Mouse (Mus musculus) forebrain, embryonic 10.5 days (tissue): Measurements from ENCODE around the gene Taco1. TPM values are rescaled to one million over a fixed set of nuclear protein-coding genes. Genes with fewer than 3 reads are reported as not detected.

Experiments used
- DNase-seq: peaks from one replicate; pipeline ENCODE4 v3.0.0-alpha.2; 2017; ENCODE audit warnings: low spot score; ENCODE audit errors: extremely low spot score
- H3K27ac ChIP-seq: fragments of 300-500 bp; sonication (generic); 2 replicates; pipeline ENCODE4 v1.5.1; 2016; ENCODE audit warnings: mild to moderate bottlenecking
- H3K27me3 ChIP-seq: fragments of 300-500 bp; sonication (generic); 2 replicates; pipeline ENCODE4 v1.6.1; 2016; ENCODE audit warnings: mild to moderate bottlenecking; ENCODE audit not compliant: poor library complexity, severe bottlenecking
- H3K36me3 ChIP-seq: fragments of 300-500 bp; sonication (generic); replicated peaks from 2 replicates; pipeline ENCODE4 v1.6.1; 2016; ENCODE audit warnings: mild to moderate bottlenecking, moderate library complexity
- H3K4me1 ChIP-seq: fragments of 300-500 bp; sonication (generic); 2 replicates; pipeline ENCODE4 v1.6.1; 2016
- H3K4me3 ChIP-seq: fragments of 300-500 bp; sonication (generic); 2 replicates; pipeline ENCODE4 v1.5.1; 2016; ENCODE audit warnings: mild to moderate bottlenecking, moderate library complexity
- H3K9me3 ChIP-seq: fragments of 300-500 bp; sonication (generic); 2 replicates; pipeline ENCODE4 v1.6.1; 2016; ENCODE audit warnings: mild to moderate bottlenecking, moderate library complexity
- WGBS: fragments of 180-500 bp; shearing (Covaris S2); methylation state at CpG from one replicate; pipeline ENCODE4 v1.1.7; 2016; 5-methylcytosine and 5-hydroxymethylcytosine counted together
- polyA plus RNA-seq: library from polyadenylated mRNA; unstranded; fragments of >200 nt; fragmentation: Nextera tagmentation; extraction: Ambion mirVana; gene quantifications from 2 replicates; pipeline ENCODE4 v1.2.1, GENCODE M21; 2016

The Taco1 gene
- polyA plus RNA-seq, 1 experiment from 2014 or later, result 15.4 TPM

- Histone ChIP-seq H3K36me3 (peaks cover 42% of the 10 kb centered on the region), H3K9me3 (no peaks in the 10 kb centered on the region), H3K4me3 (no peak overlapping the region), H3K27ac (no peak overlapping the region), H3K4me1 (no peaks in the 10 kb centered on the region), H3K27me3 (no peaks in the 10 kb centered on the region)
- DNase-seq, result no peak
- 89% methylated on average over 3 of the region's 3 CpGs for WGBS
These were observed 7.9 kb downstream of the Taco1 start for GRCm38 (mm10) chr11:106073774-106074173.

- DNase-seq, result peak; percentile 75
- no peaks in the 10 kb centered on the region for H3K4me1 ChIP-seq
- H3K4me3 ChIP-seq, result no peak overlapping the region
- no peaks in the 10 kb centered on the region for H3K27me3 ChIP-seq
- H3K9me3 ChIP-seq, result no peaks in the 10 kb centered on the region
- H3K36me3 ChIP-seq, result peaks cover 27% of the 10 kb centered on the region
- 9% methylated on average over 4 of the region's 4 CpGs for WGBS
- H3K27ac ChIP-seq, result no peak overlapping the region
These were observed 10.5 kb downstream of the Taco1 start for GRCm38 (mm10) chr11:106076321-106076720.

DNA sequence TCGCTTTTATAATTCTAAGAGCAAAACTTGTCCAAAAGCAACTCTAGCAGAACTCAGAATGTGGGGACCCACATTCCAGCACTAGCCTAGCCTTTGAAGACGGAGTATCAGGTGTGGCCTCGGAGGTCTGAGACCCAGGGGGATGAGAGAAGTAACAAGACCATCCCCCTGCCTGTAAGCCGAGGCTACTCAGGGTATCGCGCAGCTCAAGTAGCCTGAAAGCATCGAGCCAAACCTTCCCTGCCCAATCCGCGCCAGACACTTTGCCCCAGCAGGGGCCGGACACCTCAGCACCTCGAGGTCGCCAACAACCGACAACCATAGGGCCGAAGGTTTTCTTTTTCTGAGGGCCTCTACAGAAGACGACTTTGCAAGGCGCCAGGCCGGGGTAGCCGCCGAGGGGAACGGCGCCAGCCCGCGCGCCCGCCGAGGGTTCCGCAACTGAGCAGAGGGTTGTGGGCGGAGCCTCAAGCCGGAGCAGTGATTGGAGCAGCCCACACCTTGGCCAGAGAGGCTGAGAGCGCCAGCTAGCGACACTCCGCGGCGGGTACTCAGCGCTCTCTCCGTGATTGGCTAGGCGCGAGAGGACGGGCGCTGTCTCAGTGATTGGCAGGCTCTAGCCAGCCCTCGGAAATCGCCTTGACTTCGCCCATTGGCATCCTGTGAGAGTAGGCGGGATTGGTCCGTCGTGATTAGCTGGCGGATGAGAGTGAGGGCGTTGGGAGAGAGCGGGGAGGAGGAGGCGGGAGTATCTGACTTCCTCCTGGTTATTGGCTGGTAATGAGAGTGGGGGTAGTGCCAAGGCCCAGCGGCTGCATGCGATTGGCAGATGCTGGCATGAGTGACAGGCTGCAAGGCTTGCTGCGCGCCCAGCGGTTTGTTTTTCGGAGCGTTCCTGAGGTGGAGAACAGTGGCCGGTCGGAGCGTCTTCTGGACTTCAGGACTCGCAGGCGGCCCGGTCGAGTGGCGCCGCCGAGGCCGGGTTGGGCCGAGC is 18.1 kb downstream of the Taco1 start, which contains the start of gene Map3k3:
Map3k3 (plus strand) TSS at position 906 of the 994 bp plus-strand sequence.
- under 1% methylated on average over 69 of the region's 69 CpGs for WGBS
- DNase-seq, result peak; percentile 99

DNA sequence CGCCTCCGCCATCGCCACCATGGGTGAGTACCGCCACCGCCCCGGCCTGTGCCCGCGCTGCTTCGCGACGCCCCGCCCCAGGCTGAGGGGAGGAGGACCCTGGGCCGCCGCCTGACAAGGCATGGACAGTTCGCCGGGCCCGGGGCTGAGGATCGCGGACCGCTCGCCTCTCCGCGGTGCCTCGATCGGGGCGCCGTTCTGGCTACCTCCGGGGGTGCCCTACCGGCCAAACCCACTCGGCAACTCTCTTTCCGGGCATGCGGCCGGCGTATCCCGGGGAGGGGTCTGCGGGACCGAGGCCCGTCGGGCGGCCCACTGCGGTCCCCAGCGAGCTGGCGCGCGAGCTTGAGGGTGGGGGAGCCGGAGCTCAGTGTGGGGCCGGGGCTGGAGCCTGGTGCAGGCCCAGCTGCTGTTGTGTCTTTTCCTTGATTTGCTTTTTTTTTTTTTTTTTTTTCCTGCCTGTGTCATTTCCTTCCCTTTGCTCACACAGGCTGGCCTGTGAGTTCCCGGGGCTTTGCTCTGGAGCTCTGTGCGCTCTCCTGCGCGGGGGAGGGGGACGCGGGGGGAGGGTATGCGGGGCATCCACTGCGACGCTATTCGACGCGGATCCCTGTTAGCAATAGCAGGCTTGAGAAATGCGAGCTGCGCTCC is 19.2 kb downstream of the Taco1 start:
- Histone ChIP-seq H3K4me1 (peaks cover 24% of the 10 kb centered on the region), H3K9me3 (no peaks in the 10 kb centered on the region), H3K4me3 (peak overlapping the region; percentile 98), H3K27ac (peak overlapping the region; percentile 96), H3K27me3 (no peaks in the 10 kb centered on the region), H3K36me3 (no peaks in the 10 kb centered on the region)
- under 1% methylated on average over 61 of the region's 61 CpGs for WGBS
- DNase-seq, result peak; percentile 79

More for the DNA sequence above, 18.1 kb downstream of the Taco1 start, which contains the start of gene Map3k3:
- Histone ChIP-seq H3K36me3 (no peaks in the 10 kb centered on the region), H3K27me3 (no peaks in the 10 kb centered on the region), H3K9me3 (no peaks in the 10 kb centered on the region), H3K27ac (peak within 1 kb of the TSS; percentile 96), H3K4me3 (peak within 1 kb of the TSS; percentile 98), H3K4me1 (peaks cover 24% of the 10 kb centered on the region)

DNA sequence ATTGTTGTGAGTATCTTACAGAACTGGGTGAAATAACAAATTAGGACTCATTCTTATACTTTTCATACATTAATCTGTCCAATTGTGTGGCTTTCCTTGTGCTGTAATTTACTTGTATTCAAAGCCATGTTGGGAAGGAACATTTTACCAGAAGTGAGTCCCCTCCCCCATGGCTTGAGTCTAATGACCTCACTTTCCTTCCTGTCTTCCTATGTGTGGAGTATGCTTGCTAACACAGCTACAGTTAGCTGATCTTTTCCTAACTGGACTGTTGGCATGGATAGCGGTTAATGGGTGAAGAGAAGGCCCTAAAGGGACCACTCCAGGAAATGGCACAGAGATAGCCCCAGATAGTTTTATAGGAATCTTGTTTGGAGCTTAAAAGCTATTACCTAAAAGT is 32.4 kb downstream of the Taco1 start:
- H3K27ac ChIP-seq, result no peak overlapping the region
- no peaks in the 10 kb centered on the region for H3K4me1 ChIP-seq
- WGBS, result 92% methylated on average over 1 of the region's 1 CpGs
- no peak for DNase-seq
- H3K36me3 ChIP-seq, result peaks cover 32% of the 10 kb centered on the region
- H3K9me3 ChIP-seq, result no peaks in the 10 kb centered on the region
- H3K4me3 ChIP-seq, result no peak overlapping the region
- no peaks in the 10 kb centered on the region for H3K27me3 ChIP-seq

- Histone ChIP-seq H3K4me3 (no peak overlapping the region), H3K27ac (no peak overlapping the region), H3K27me3 (no peaks in the 10 kb centered on the region), H3K4me1 (no peaks in the 10 kb centered on the region), H3K9me3 (no peaks in the 10 kb centered on the region), H3K36me3 (peaks cover 36% of the 10 kb centered on the region)
- 89% methylated on average over 3 of the region's 3 CpGs for WGBS
- DNase-seq, result no peak
These were observed 37.0 kb downstream of the Taco1 start for GRCm38 (mm10) chr11:106102866-106103265.

DNA sequence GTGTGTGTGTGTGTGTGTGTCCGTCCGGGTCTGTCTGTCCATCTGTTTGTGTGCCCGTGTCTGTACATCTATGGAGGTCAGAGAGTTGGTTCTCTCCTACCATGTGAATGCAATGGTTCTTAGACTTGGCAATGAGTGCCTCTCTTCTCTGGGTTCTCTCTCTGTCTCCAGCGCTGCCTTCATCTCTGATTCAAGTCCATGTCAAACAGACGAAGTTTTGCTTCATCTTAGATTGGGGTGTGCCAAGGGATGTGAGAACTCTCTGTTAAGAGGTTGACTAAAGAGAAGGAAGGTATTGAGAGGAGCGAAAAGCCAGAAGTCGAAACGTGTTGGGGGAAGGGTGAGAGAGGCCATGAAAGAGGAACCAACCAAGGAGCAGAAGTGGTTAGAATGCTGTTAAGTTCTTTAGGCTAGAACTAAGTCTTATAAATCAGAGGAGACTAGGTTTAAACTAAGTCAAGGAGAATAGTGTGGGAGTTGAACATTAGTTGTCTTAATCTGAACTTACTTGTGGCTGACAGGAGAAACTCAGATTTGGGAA is 40.3 kb downstream of the Taco1 start:
- Histone ChIP-seq H3K9me3 (no peaks in the 10 kb centered on the region), H3K27me3 (no peaks in the 10 kb centered on the region), H3K36me3 (peaks cover 27% of the 10 kb centered on the region), H3K4me1 (peaks cover 3% of the 10 kb centered on the region), H3K27ac (no peak overlapping the region), H3K4me3 (no peak overlapping the region)
- WGBS, result 91% methylated on average over 8 of the region's 8 CpGs
- no peak for DNase-seq

- Histone ChIP-seq H3K27me3 (no peaks in the 10 kb centered on the region), H3K9me3 (no peaks in the 10 kb centered on the region), H3K27ac (no peak overlapping the region), H3K4me1 (peaks cover 6% of the 10 kb centered on the region), H3K36me3 (peaks cover 53% of the 10 kb centered on the region), H3K4me3 (no peak overlapping the region)
- no peak for DNase-seq
These were observed 45.8 kb downstream of the Taco1 start for GRCm38 (mm10) chr11:106111688-106112087.

GRCm38 (mm10) chr11:106122221-106122620 is 56.4 kb downstream of the Taco1 start:
- Histone ChIP-seq H3K36me3 (peaks cover 91% of the 10 kb centered on the region), H3K27ac (no peak overlapping the region), H3K9me3 (no peaks in the 10 kb centered on the region), H3K4me1 (no peaks in the 10 kb centered on the region), H3K27me3 (no peaks in the 10 kb centered on the region), H3K4me3 (no peak overlapping the region)
- 97% methylated on average over 5 of the region's 5 CpGs for WGBS
- no peak for DNase-seq

GRCm38 (mm10) chr11:106122736-106123135 is 56.9 kb downstream of the Taco1 start:
- Histone ChIP-seq H3K4me3 (no peak overlapping the region), H3K4me1 (no peaks in the 10 kb centered on the region), H3K9me3 (no peaks in the 10 kb centered on the region), H3K27ac (no peak overlapping the region), H3K27me3 (no peaks in the 10 kb centered on the region), H3K36me3 (peaks cover 89% of the 10 kb centered on the region)
- WGBS, result 88% methylated on average over 3 of the region's 3 CpGs
- DNase-seq, result no peak
